Mouse (Mus musculus) G1E (cell line): ENCODE data around the gene Tmem266.

ENCODE experiments used
- CTCF ChIP-seq: IDR thresholded peaks from 2 replicates; pipeline ENCODE4 v1.5.1; 2012; ENCODE audit warnings: low read depth, low read length, inconsistent platforms, mixed read lengths
- GATA1 ChIP-seq: IDR thresholded peaks from 2 replicates; pipeline ENCODE4 v1.6.1; 2012; ENCODE audit warnings: borderline replicate concordance, low read length, inconsistent platforms, mixed read lengths
- POLR2AphosphoS5 ChIP-seq: IDR thresholded peaks from 2 replicates; pipeline ENCODE4 v1.6.1; 2012; ENCODE audit warnings: low read depth, low read length, inconsistent platforms; ENCODE audit not compliant: insufficient replicate concordance

DNA sequence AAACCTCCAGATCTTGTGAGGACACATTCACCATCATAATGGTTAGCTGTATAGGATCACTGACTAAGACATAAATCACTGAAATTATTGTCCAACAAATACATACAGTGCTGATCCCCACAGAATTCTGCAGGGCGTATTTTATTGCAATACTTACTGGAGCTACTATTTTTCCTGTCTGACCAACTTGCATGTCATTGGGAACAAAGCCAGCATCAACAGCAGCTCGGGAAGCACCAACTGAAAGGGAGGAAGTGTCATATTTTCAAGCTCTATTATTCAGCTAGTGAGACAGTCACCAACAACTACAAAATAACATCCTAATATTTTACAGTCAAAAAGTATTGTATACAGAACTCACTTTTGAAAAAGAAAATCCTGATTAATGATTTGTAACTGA lies 155.4 kb downstream of the Tmem266 start:
- no peak for TF ChIP-seq CTCF
- TF ChIP-seq GATA1: no peak
- TF ChIP-seq POLR2AphosphoS5: no peak
